Mouse (Mus musculus) C2C12 (cell line): ENCODE measurements around the gene Trim27. TPM values are rescaled to one million over a fixed set of nuclear protein-coding genes. Genes with fewer than 3 reads are reported as not detected.

Experiments used
- H3K27me3 ChIP-seq: one replicate; pipeline ENCODE4 v1.6.1; 2011; ENCODE audit not compliant: control insufficient read depth, insufficient read depth, insufficient read length
- H3K36me3 ChIP-seq: one replicate; pipeline ENCODE4 v1.6.1; 2011; ENCODE audit not compliant: control insufficient read depth, insufficient read depth
- H3K4me3 ChIP-seq: one replicate; pipeline ENCODE4 v1.5.1; 2011; ENCODE audit warnings: mild to moderate bottlenecking, control low read depth; ENCODE audit not compliant: poor library complexity, insufficient read depth, severe bottlenecking
- H3K79me2 ChIP-seq: one replicate; pipeline ENCODE4 v1.6.1; 2011; ENCODE audit not compliant: control insufficient read depth, insufficient read depth
- H3K79me3 ChIP-seq: one replicate; pipeline ENCODE4 v1.6.1; 2011; ENCODE audit warnings: low read depth, control low read depth
- H3ac ChIP-seq: one replicate; pipeline ENCODE3; 2011; ENCODE audit warnings: low read depth; ENCODE audit not compliant: control insufficient read depth, insufficient read length
- CEBPB ChIP-seq: IDR thresholded peaks from one replicate; pipeline ENCODE4 v1.6.1; 2011; ENCODE audit warnings: low read depth, mild to moderate bottlenecking, control low read depth, moderate library complexity
- CTCF ChIP-seq: IDR thresholded peaks from one replicate; pipeline ENCODE4 v1.5.1; 2011; ENCODE audit not compliant: control insufficient read depth, insufficient read depth, insufficient read length
- FOSL1 ChIP-seq: IDR thresholded peaks from one replicate; pipeline ENCODE4 v1.8.0; 2011; ENCODE audit warnings: mild to moderate bottlenecking, low read length; ENCODE audit not compliant: poor library complexity, insufficient read depth, severe bottlenecking
- MAX ChIP-seq: IDR thresholded peaks from one replicate; pipeline ENCODE4 v1.6.1; 2011; ENCODE audit warnings: mild to moderate bottlenecking, control low read depth
- MYOD1 ChIP-seq: IDR thresholded peaks from one replicate; pipeline ENCODE4 v1.6.1; 2011; ENCODE audit warnings: low read depth; ENCODE audit not compliant: control insufficient read depth, insufficient read length
- MYOG ChIP-seq: IDR thresholded peaks from one replicate; pipeline ENCODE4 v1.6.1; 2011; ENCODE audit not compliant: control insufficient read depth, insufficient read length; ENCODE audit errors: extremely low read depth
- USF1 ChIP-seq: IDR thresholded peaks from one replicate; pipeline ENCODE4 v1.6.1; 2011; ENCODE audit warnings: low read depth, mild to moderate bottlenecking, control low read depth, moderate library complexity
- polyA plus RNA-seq: library from polyadenylated mRNA; unstranded; fragments of >200 nt; fragmentation: generic; extraction: Trizol; gene quantifications from one replicate; pipeline ENCODE4 v1.2.1, GENCODE M21; 2012; ENCODE audit warnings: missing spikeins

The Trim27 gene
- polyA plus RNA-seq, 1 experiment, result 105 TPM

GRCm38 (mm10) chr13:21199046-21200028 is 20.1 kb downstream of the Trim27 start:
- TF ChIP-seq CEBPB (no peak), MYOG (no peak)
- H3K79me3 ChIP-seq, result no peaks in the 10 kb centered on the region
- no peaks in the 10 kb centered on the region for H3K79me2 ChIP-seq
- H3K36me3 ChIP-seq, result no peaks in the 10 kb centered on the region
- peak overlapping the region; percentile 60 for H3ac ChIP-seq
- H3K27me3 ChIP-seq, result no peaks in the 10 kb centered on the region
- peak overlapping the region; percentile 40 for H3K4me3 ChIP-seq

- no peaks in the 10 kb centered on the region for H3K27me3 ChIP-seq
- H3K36me3 ChIP-seq, result no peaks in the 10 kb centered on the region
- H3K79me3 ChIP-seq, result no peaks in the 10 kb centered on the region
- no peaks in the 10 kb centered on the region for H3K79me2 ChIP-seq
- H3K4me3 ChIP-seq, result peak overlapping the region; percentile 59
- TF ChIP-seq FOSL1, result no peak
- TF ChIP-seq MYOG, result no peak
- no peak for TF ChIP-seq CEBPB
- TF ChIP-seq CTCF, result peak; percentile 88
- TF ChIP-seq MAX, result peak; percentile 38
- TF ChIP-seq MYOD1, result no peak
- no peak for TF ChIP-seq USF1
- H3ac ChIP-seq, result peak overlapping the region; percentile 63
These were observed 21.1 kb downstream of the Trim27 start for GRCm38 (mm10) chr13:21200043-21200999.

- H3K79me3 ChIP-seq, result no peaks in the 10 kb centered on the region
- no peaks in the 10 kb centered on the region for H3K27me3 ChIP-seq
These were observed 36.2 kb downstream of the Trim27 start for GRCm38 (mm10) chr13:21215275-21215983.

GRCm38 (mm10) chr13:21216781-21217180 is 37.5 kb downstream of the Trim27 start:
- Histone ChIP-seq H3K79me2 (no peaks in the 10 kb centered on the region), H3ac (no peak overlapping the region), H3K79me3 (no peaks in the 10 kb centered on the region), H3K4me3 (no peak overlapping the region), H3K27me3 (no peaks in the 10 kb centered on the region), H3K36me3 (no peaks in the 10 kb centered on the region)
- TF ChIP-seq MAX (no peak), CTCF (no peak), CEBPB (no peak), FOSL1 (no peak), USF1 (no peak), MYOG (no peak), MYOD1 (no peak)

More at GRCm38 (mm10) chr13:21215275-21215983, 36.2 kb downstream of the Trim27 start:
- H3K36me3 ChIP-seq, result no peaks in the 10 kb centered on the region
- peak overlapping the region; percentile 8 for H3K4me3 ChIP-seq
- H3K79me2 ChIP-seq, result no peaks in the 10 kb centered on the region
- TF ChIP-seq CTCF (no peak), MAX (no peak), FOSL1 (no peak), USF1 (no peak), MYOD1 (no peak), MYOG (no peak), CEBPB (no peak)
- H3ac ChIP-seq, result no peak overlapping the region

- Histone ChIP-seq H3K4me3 (peak overlapping the region; percentile 40), H3ac (peak overlapping the region; percentile 58), H3K36me3 (no peaks in the 10 kb centered on the region), H3K79me2 (no peaks in the 10 kb centered on the region), H3K27me3 (no peaks in the 10 kb centered on the region), H3K79me3 (no peaks in the 10 kb centered on the region)
- TF ChIP-seq MAX (no peak), MYOD1 (no peak), FOSL1 (no peak), CTCF (no peak), CEBPB (no peak), MYOG (no peak), USF1 (no peak)
These were observed 42.6 kb downstream of the Trim27 start for GRCm38 (mm10) chr13:21221656-21222462.
